Mouse (Mus musculus) cerebellum, adult 11 months (tissue): Measurements from ENCODE around the gene Bpifa5.

Experiments used
- DNase-seq: peaks from one replicate; pipeline ENCODE4 v3.0.0; 2022

Bpifa5 gene

DNA sequence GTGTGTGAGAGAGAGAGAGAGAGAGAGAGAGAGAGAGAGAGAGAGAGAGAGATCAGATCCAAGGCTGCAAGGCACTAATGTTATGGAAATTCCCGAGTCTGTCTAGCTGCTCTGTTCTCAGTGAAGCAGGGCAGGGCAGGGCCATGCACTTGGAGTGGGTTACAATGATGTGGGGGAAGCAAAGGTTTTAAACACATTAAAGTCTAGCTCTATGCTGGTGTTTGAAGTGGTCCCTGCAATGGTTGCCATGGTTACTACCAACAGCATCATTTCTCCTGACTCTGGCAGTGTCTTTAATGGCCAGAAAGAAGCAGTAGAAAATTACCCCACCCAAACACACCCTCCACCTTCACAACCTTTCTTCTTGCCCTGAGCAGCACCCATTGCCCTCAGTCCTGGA is 48.7 kb downstream of the Bpifa5 start:
- DNase-seq = no peak

GRCm38 (mm10) chr2:154211881-154212280 is 49.5 kb downstream of the Bpifa5 start:
- no peak for DNase-seq

DNA sequence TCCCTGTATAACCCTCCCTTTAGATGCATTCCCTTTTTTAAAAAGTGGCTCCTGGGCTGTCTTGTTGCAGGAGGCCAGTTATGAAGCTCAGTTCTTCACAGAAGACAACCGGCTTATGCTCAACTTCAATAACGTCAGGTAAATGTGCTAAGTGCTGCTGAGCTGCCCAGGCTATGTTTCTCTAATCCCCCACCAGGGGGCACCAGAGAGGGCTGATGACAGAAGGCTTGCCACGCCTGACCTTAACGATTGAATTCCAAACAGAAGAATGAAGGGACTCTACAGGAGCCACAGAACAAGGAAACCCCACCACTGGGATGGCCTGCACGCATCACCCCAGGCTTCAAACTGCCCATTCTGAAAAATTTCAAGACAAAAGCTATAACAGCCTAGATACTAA is 52.8 kb downstream of the Bpifa5 start:
- peak; percentile 62 for DNase-seq
